Mouse (Mus musculus) right cerebral cortex, postnatal 36 days (tissue): Measurements from ENCODE around the gene Chchd2.
"Not testable (repeated sequence)": the region's sequence is repeated elsewhere in the genome, so short reads cannot be mapped to it uniquely, and the experiment has no call there.

ENCODE experiments used
- DNase-seq, 2 experiments: peaks; one replicate each; pipeline ENCODE4 v3.0.0; 2022; ENCODE audit warnings: low spot score in 2 of 2, mixed read lengths in 1 of 2

Chchd2 gene

DNA sequence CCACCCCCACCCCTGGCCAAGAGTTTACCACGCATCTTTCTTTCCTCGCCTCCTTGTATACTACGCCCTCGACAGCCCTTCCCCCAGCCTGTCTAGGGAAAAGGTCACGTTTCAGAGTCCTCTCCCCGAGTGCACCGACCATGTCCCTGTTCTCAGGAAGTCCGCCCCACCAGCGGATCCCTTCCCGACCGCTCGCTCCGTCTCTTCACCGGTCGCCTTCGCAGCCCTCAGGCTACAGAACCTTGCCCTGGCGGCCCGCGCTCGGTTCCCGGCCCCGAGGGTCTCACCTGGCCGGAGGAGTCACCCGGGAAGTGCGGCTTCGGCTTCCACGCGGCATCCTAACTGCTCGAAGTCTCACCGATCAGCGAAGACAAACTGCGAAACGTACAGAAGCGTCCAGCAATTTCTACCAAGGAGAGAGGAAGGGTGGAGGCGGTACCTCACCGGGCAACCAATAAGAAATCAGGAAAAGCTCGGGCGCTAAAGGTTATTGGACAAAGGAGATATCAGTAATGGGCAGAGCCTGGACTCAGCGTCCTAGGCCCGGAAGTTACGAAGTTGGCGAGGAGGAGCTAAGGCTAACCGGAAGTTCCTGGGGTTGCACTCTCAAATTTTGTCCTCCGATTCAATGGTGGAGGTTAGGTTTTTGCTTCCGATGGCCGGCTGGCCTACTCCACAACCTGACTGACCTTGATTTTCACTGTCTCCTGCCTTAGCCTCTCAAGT lies at the start of gene Chchd2:
Chchd2 (minus strand) TSS at position 560 of the 726 bp plus-strand sequence.
- peak; percentile 91 to 96 for DNase-seq

DNA sequence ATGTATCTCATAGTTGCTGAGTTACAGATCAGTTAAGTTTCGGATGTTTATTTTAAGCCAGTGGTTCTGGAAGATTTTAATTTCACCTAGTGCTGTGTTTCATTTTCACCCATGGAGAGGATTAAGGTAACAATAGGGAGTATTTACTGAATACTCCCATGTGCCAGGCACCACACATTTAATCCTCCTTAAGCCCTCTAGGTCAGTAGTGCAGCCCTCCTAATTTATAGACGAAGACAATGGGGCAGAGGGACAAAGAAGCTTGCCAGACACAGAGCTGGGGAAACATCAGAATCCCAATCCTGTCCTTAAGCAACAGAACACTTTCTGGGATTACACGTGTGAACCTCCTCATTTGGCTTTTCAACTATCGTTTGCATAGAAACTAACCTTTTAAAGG lies 49.7 kb upstream of the Chchd2 start:
- no peak for DNase-seq

DNA sequence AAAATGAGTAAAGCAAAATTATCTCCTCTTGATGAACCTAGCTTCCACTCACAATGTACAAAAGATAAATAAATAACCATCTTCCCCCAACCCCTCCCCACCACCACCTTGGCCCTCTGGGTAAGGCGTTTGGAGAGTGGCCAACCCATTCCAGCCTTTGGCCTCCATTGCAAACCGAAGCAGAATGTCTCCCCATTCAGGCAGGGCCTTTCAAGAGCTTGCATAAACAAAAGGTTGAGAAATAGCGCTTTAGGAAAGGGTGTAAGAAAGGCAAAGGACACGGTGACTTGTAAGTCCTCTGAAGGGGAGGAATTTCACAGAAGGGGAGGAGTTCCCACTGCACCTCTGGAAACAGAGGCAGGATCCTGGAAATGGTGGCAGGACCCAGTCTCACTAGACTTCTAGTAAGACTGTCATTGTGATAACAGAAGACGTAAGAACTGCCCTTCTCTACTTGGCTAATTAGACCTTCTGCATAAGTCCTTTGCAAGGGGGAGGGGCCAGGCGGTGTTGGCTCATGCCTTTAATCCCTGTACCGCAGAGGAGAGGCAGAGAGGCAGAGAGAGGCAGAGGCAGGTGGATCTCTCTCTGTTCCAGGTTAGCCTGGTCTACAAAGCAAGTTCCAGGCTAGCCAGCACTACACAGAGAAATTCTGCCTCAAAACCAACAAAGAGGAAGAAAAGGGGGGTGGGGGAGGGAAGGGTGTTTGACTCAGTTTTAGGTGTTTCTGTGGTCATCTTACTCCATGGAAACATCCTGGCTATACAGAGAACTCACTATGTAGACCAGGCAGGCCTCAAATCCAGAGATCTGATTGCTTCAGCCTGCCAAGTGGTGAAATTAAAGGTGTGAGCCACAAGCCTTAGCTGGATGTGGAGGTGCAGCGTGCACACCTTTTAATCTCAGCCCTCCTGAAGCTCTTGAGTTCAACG lies 42.9 kb upstream of the Chchd2 start:
- DNase-seq, result no peak

DNA sequence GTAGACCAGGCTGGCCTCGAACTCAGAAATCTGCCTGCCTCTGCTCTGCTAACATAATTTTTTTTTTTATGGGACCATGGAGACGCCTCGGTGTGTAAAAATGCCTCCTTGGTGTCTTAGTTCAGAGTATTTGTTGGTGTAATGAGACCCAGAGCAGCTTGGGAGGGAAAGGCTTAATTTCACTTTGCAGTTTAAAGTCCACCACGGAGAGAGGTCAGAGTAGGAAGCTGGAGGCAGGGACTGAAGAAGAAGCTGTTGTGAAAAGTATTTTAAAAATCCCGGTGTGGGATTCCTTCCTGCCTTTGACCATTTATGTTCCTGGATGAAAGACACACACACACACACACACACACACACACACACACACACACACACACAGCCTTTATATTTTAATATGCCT lies 38.7 kb upstream of the Chchd2 start:
- DNase-seq, result no peak

DNA sequence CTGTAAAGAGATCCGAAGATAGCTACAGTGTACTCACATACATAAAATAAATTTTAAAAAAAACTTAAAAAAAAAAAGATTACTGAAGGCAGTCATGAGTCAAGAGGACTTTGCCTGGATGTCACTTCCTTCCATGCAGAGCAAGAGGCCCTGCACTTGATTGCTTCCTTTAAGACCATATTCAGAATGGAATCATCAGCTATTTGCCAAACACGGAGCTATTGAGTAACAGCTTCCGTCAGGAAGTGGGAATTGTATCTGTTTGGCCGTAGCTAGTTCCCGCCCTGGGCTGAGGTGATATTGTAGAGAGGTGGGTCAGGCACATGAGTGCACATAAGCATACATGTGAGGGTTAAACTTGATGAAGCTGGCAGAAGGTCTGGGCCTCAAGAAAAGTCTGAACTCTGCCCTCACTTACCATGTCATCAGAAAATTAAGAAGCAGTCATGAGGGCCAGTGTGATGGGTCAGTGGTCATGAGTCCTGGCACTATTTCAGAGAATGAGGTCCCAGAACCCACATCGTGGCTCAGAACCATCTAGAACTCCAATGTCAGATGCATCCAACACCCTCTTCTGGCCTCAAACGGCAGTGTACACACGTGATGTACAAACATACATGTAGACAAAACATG lies 37.7 kb upstream of the Chchd2 start:
- no peak for DNase-seq

DNA sequence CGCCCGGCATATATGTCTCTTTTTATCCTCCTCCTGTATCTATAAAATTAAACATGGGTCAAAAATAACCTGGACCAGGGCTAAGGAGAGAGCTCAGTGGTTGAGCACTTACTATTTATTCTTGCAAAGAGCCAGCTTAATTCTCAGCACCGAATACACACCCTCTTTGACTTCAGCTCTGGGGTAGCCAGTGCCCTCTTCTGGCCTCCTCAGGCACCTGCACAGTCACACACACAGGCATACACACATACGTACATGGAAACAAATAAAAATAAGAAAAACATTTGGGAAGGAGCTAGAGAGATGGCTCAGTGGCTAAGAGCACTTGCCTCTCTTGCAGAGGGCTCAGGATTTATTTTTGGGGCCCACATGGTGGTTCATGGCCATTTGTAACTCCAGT lies 34.7 kb upstream of the Chchd2 start:
- DNase-seq, result no peak

DNA sequence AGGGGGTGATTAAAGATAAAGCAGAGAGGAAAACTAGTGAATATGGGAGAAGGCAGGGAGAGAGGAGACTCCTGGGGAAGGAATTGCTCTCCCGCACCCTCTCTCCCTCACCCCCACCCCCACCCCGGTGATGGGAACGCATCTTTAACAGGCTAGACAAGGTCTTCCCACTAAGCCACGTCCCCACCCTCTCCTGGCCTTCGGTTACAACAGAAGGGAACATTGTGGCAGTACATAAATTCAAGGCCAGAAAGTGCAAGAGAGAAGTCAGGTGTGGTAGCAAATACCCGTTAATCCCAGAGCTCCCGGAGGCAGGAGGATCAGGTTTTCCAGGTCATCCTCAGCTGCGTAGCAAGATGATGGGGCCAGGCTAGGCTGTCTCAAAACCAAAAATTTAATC lies 32.0 kb upstream of the Chchd2 start:
- DNase-seq, result no peak

DNA sequence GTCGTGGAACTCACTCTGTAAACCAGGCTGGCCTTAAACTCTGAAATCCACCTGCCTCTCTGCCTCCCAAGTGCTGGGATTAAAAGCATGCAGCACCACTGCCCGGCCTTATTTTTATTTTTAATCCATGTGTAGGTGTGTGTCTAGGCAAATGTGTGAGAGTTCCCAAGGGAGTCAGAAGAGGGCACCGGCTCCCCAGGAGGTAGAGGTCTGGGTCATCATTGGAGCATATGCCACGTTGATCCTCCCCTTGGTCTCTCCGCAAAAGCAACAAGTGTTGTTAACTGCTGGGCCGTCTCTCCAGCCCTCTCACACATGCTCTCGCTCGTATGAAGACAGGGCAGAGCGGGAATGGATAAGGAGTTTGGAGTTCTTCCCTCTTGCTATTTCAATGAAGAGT lies 31.5 kb upstream of the Chchd2 start:
- DNase-seq, result no peak

DNA sequence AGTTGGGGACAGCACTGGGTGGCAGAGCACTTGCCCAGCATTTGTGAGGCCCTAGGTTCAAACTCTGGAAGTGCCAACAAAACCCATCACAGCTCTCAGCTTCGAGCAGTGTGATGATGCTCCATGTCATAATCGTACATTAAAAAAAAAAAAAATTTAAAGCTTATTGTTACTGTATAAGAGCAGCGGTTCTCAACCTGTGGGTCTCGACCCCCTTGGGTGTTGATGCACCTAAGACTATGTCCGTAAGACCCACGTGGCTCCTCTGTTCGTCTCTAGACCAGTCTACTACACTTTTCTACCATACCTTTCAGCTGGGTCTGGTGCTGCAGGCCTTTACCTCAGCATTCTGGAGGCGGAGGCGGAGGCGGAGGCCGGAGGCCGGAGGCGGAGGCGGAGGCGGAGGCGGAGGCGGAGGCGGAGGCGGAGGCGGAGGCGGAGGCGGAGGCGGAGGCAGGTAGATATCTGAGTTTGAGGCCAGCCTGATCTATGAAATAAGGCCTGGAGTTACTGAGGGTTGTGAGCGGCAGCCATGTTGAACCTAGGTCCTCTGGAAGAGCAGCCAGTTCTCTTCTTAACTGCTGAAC lies 30.9 kb upstream of the Chchd2 start:
- no peak for DNase-seq

DNA sequence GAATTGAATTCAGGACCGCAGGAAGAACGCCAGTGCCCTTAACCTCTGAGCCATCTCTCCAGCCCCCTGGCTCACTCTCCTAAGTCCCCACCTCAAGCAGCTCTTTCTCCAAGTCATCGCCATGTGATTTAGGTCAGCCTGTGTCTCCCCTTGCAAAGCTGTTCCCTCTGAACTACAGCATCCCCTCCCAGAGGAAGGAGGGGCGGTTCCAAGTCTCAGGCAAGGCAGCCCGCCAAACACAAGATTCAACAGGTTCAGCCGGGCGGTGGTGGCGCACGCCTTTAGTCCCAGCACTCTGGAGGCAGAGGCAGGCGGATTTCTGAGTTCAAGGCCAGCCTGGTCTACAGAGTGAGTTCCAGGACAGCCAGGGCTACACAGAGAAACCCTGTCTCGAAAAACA lies 28.2 kb upstream of the Chchd2 start:
- DNase-seq, result not testable (repeated sequence)

DNA sequence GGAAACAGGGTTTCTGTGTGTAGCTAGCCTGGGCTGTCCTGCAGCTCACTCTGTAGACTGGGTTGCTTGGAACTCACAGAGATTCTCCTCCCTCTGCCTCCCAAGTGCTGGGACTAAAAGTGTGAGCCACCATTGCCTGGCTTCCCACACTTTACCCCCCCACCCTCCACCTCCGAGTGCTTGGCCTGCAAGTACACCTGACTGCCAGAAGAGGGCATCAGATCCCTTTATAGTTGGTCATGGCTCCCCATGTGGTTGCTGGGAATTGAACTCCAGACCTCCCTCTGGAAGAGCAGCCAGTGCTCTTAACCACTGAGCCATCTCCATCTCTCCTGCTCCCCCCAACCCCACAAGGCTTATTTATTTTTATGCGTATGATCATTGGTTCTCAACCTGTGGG lies 26.8 kb upstream of the Chchd2 start:
- no peak for DNase-seq

DNA sequence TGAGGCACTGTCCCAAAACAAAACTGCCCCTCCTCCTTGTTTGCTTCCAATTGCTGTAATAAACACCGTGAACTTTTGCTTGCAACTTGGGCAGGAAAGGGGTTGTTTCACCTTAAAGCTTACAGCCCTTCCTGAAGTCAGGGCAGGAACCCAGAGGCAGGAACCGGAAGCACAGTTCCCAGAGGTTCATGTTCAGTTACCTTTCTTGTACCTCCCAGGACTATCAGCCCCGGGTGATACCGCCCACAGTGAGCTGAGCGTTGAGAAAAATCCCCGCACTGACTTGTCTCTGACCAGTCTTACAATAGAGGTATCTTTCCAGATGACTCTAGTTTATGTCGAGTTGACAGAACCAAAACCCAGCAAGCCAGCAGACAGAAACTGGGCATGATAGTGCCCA lies 22.3 kb upstream of the Chchd2 start:
- no peak for DNase-seq

DNA sequence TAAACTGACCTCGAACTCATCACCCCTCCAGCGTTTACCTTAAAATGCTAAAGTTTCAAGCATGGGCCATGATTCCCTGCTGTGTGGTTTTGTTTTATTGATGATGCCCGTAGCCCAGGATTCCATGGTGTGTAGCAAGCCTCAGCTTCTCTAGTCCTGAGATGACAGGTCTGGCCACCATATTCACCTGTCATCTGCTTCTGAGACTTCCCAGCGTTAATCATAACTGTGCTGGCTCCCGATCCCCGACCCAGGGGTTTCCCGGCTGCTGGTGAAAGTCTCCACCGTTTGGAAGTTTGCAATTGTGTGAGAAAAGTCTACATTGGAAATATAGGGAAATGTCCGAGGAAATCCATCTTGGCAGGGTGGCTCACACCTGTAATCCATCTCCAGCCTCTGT lies 21.9 kb upstream of the Chchd2 start:
- no peak for DNase-seq

DNA sequence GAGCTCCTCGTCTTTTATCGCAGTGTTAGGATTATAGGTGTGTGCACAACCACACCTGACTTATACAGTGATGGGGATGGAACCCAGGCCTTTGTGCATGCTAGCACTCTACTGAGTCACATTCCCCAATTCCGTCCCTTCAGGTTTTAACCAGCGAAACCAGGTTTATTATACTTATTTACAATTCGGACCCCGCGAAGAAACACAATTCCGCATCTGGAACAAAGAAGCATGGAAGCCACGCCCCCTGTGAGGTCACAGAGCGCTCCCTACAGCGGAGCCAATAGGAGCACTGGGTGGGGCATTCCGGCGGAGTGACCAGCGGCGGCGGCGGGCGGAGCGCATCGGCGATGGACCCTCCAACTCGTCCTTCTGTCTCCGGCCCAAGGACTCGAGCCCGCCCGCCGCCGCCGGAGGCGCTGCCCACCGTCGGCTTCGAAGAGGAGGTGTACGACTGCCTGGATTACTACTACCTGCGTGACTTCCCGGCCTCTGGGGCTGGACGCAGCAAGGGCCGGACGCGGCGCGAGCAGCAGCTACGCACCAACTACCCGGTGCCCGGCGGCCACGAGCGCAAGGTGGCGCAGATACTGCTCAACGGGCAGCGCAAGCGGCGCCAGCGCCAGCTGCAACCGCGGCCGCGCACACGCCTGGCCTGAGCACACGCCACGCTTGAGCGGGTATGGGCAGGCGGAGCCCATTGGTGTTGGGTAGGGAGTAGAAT lies 21.1 kb upstream of the Chchd2 start, which contains the start of gene Nupr1l:
Nupr1l (plus strand) TSS at position 299 of the 724 bp plus-strand sequence.
- DNase-seq, result peak; percentile 79 to 84

DNA sequence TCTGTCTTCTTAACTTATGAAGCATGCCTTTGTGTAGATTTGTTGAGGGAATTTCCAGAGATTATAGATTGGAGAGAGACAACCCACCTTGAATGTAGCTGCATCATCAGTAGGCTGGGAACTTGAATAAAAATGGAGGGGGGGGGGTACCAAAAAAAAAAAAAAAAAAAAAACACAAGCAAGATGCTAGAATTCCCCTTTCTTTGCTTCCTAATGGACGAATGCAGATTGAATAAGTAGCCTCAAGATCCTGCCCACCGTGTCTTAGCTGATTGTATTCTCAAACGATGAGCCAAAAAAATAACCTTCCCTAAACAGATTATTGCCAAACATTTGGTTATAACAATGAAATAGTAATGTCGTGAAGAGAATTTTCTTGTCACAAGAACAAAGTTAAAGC lies 20.5 kb upstream of the Chchd2 start:
- DNase-seq, result no peak

DNA sequence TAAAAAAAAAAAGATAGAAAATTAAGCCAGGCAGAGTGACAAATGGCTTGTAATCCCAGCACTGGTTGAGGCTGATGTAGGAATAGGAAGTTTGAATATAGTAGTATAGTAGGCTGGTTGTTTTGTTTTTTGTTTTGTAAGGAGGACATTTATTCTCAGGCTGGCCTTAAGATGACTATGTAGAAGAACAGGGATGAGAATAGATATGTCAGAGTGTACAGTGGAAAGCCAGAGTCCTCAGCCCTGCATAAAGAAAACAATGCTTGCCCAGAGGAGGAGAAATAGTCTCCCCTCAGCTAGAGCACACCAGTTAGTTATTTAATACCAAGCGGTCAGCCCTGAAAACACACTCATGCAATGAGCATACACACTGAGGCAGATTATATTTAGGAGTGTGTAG lies 11.2 kb upstream of the Chchd2 start, which contains the start of gene Phkg1:
Phkg1 (minus strand) TSS at position 101 of the 400 bp plus-strand sequence.
- DNase-seq, result no peak

DNA sequence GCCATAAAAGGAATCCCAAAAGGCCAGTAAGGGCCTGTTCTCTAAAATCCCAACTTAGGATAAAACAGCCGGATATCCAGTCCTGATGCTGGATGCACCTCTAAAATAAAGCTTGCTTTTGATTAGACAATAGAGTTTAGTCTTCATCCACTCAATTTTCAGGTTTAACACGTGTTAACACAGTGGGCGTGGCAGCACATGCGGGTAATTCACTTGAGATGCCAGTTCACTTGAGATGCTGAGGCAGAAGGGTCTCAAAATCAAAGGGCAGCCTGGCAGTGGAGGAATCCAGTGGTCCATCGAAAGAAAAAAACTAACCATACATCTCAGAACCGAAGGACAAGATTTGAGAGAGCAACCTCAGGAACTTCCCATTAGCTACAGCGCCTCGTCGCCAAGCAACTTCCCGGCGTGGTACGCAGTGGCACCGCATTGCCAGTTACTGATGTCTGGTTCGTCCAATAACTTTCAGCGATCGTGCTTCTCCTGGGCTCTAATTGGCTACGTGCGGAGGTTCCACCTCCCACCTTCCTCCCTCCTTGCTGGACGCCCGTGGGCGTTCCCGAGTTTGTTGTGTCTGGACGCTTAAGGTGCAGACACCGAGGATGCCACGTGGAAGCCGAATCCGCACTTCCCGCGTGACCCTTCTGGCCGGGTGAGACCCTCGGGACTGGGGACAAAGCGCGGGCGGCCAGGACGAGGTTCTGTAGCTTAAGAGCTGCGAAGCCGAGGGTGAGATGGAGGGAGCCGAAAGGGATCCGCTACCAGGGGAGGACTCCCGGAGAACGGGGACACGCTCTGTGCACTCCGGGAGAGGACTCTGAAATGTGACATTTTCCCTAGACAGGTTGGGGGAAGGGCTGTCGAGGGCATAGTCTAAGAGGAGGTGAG lies 8.2 kb upstream of the Chchd2 start, which contains the start of gene Zbed5:
Zbed5 (plus strand) TSS at position 526 of the 891 bp plus-strand sequence.
- DNase-seq, result peak; percentile 86 to 88

DNA sequence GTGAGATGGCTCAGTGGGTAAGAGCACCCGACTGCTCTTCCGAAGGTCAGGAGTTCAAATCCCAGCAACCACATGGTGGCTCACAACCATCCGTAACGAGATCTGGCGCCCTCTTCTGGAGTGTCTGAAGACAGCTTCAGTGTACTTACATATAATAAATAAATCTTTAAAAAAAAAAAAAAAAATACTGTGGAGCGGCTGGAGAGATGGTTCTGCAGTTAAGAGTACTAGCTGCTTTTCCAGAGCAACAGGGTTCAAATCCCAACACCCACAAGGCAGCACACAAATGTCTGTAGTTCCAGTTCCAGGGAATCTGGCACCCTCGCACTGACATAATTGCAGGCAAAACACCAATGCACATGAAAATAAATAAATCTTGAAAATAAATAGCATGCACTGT lies 3.1 kb upstream of the Chchd2 start:
- DNase-seq, result not testable (repeated sequence)

DNA sequence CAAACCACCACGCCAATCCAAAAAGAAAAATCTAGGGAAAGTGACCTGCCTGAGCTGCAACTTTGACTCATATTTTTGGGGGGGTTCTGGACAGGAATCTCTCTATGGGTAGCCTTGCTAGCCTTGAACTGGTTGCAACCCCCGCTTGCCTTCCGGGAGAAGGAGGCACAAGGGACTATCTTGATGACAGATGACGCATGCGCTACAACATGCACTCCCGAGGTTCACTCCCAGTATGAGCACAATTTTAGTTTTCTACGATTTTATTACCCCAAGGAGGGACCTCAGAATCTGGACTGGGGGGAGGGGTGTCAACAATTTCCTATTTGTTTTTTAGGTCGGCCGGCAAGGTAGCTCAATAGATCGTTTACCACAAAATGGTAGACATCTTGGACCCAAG lies 999 bp downstream of the Chchd2 start:
- DNase-seq, result no peak

DNA sequence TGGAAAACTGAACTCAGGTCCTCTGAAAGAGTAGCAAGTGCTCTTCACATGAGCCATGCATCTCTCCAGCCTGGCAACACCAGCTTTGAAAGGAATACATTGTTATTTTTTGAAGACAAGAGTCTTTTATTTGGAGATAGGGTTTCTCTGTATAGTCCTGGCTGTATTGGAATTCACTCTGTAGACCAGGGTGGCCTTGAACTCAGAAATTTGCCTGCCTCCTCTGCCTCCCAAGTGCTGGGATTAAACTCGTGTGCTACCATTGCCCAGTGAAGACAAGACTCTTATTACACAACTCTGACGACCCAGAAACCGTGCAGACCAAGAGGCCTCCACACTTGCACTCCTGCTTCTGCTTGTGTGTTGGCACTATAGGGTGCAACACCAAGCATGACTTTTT lies 7.4 kb downstream of the Chchd2 start:
- no peak for DNase-seq
